Mouse (Mus musculus) MEL (cell line): ENCODE results near the gene Olfr1424. TPM values are rescaled to one million over a fixed set of nuclear protein-coding genes. Genes with fewer than 3 reads are reported as not detected.

ENCODE experiments used
- DNase-seq: peaks from one replicate; pipeline ENCODE4 v3.0.0; 2011; ENCODE audit warnings: low read depth, low spot score
- H3K27ac ChIP-seq: 2 replicates; pipeline ENCODE4 v1.5.1; 2012; ENCODE audit warnings: low read depth, mild to moderate bottlenecking, control low read depth, low read length, moderate library complexity; ENCODE audit not compliant: control insufficient read depth
- H3K27me3 ChIP-seq, 2 experiments: fragments of 150-350 bp in 1 of 2; sonication (generic) in 1 of 2; 2 replicates each; pipeline ENCODE4 v1.6.1; 2012; ENCODE audit warnings: low read length in 2 of 2, mild to moderate bottlenecking in 2 of 2, improper control_type of control experiment in 1 of 2, moderate library complexity in 1 of 2; ENCODE audit not compliant: insufficient read depth in 2 of 2, control insufficient read depth in 1 of 2
- H3K36me3 ChIP-seq, 2 experiments: 2 replicates each; pipeline ENCODE4 v1.6.1; 2012 to 2014; ENCODE audit warnings: low read length in 2 of 2, improper control_type of control experiment in 1 of 2, inconsistent platforms in 1 of 2, mild to moderate bottlenecking in 1 of 2; ENCODE audit not compliant: insufficient read depth in 2 of 2, control insufficient read depth in 1 of 2
- H3K4me1 ChIP-seq, 2 experiments: fragments of 150-350 bp in 1 of 2; sonication (generic) in 1 of 2; 2 replicates each; pipeline ENCODE4 v1.6.1; 2012; ENCODE audit warnings: low read length in 2 of 2, improper control_type of control experiment in 1 of 2, mild to moderate bottlenecking in 1 of 2; ENCODE audit not compliant: insufficient read depth in 2 of 2, control insufficient read depth in 1 of 2
- H3K4me3 ChIP-seq, 2 experiments: fragments of 150-350 bp in 1 of 2; sonication (generic) in 1 of 2; 2 replicates each; pipeline ENCODE4 v1.5.1; 2012; ENCODE audit warnings: low read depth in 2 of 2, low read length in 2 of 2, mild to moderate bottlenecking in 2 of 2, moderate library complexity in 2 of 2, control low read depth in 1 of 2, improper control_type of control experiment in 1 of 2; ENCODE audit not compliant: control insufficient read depth in 1 of 2, insufficient read depth in 1 of 2
- H3K79me2 ChIP-seq: 2 replicates; pipeline ENCODE4 v1.6.1; 2012; ENCODE audit warnings: mild to moderate bottlenecking, low read length, moderate library complexity; ENCODE audit not compliant: control insufficient read depth, poor library complexity, insufficient read depth
- H3K9ac ChIP-seq: 2 replicates; pipeline ENCODE4 v1.6.1; 2012; ENCODE audit warnings: low read depth, mild to moderate bottlenecking, control low read depth, low read length, moderate library complexity; ENCODE audit not compliant: control insufficient read depth, poor library complexity, severe bottlenecking
- H3K9me3 ChIP-seq: fragments of 150-350 bp; sonication (generic); replicated peaks from 2 replicates; pipeline ENCODE4 v1.6.1; 2012; ENCODE audit warnings: mild to moderate bottlenecking, low read length, improper control_type of control experiment, moderate library complexity; ENCODE audit not compliant: insufficient read depth
- BHLHE40 ChIP-seq: IDR thresholded peaks from 2 replicates; pipeline ENCODE4 v1.6.1; 2012; ENCODE audit warnings: low read depth, mild to moderate bottlenecking, inconsistent platforms, low read length, improper control_type of control experiment, borderline replicate concordance
- CTCF ChIP-seq, 3 experiments: IDR thresholded peaks in 2 of 3; conservative IDR thresholded peaks in 1 of 3; 2 replicates each; pipeline ENCODE4 v1.5.1; 2011 to 2012; ENCODE audit warnings: low read length in 3 of 3, low read depth in 2 of 3, mild to moderate bottlenecking in 2 of 3, improper control_type of control experiment in 1 of 3, inconsistent platforms in 1 of 3, mixed read lengths in 1 of 3, moderate library complexity in 1 of 3; ENCODE audit not compliant: control insufficient read depth in 1 of 3, insufficient read depth in 1 of 3, poor library complexity in 1 of 3, severe bottlenecking in 1 of 3
- JUND ChIP-seq: IDR thresholded peaks from 2 replicates; pipeline ENCODE4 v1.6.1; 2011; ENCODE audit warnings: low read depth, mild to moderate bottlenecking, improper control_type of control experiment, low read length
- MAX ChIP-seq: IDR thresholded peaks from 2 replicates; pipeline ENCODE4 v1.6.1; 2011; ENCODE audit warnings: low read length, improper control_type of control experiment
- MEF2A ChIP-seq: IDR thresholded peaks from 2 replicates; pipeline ENCODE4 v1.6.1; 2014; ENCODE audit warnings: low read depth, mild to moderate bottlenecking, inconsistent platforms, low read length, improper control_type of control experiment; ENCODE audit not compliant: poor library complexity, insufficient replicate concordance, severe bottlenecking; ENCODE audit errors: extremely low read depth
- POLR2A ChIP-seq, 2 experiments: IDR thresholded peaks; 2 replicates each; pipeline ENCODE4 v1.6.1; 2011 to 2012; ENCODE audit warnings: low read length in 2 of 2, mild to moderate bottlenecking in 2 of 2, control low read depth in 1 of 2, improper control_type of control experiment in 1 of 2, low read depth in 1 of 2, moderate library complexity in 1 of 2; ENCODE audit not compliant: control insufficient read depth in 1 of 2, insufficient read depth in 1 of 2, poor library complexity in 1 of 2
- POLR2AphosphoS2 ChIP-seq: IDR thresholded peaks from 2 replicates; pipeline ENCODE4 v1.6.1; 2011; ENCODE audit warnings: low read length, improper control_type of control experiment
- POLR2AphosphoS5 ChIP-seq: IDR thresholded peaks from 2 replicates; pipeline ENCODE4 v1.6.1; 2012; ENCODE audit warnings: low read depth, borderline replicate concordance, mild to moderate bottlenecking, inconsistent platforms, low read length, moderate library complexity, mixed read lengths
- RCOR1 ChIP-seq: IDR thresholded peaks from 2 replicates; pipeline ENCODE4 v1.6.1; 2012; ENCODE audit warnings: low read depth, mild to moderate bottlenecking, inconsistent platforms, low read length, improper control_type of control experiment
- SMC3 ChIP-seq: IDR thresholded peaks from 2 replicates; pipeline ENCODE4 v1.6.1; 2011; ENCODE audit warnings: low read depth, low read length, improper control_type of control experiment
- TBP ChIP-seq: IDR thresholded peaks from 2 replicates; pipeline ENCODE4 v1.8.0; 2011; ENCODE audit warnings: low read depth, low read length, improper control_type of control experiment
- UBTF ChIP-seq: IDR thresholded peaks from 2 replicates; pipeline ENCODE4 v1.6.1; 2012; ENCODE audit warnings: low read depth, mild to moderate bottlenecking, inconsistent platforms, low read length, improper control_type of control experiment, moderate library complexity, borderline replicate concordance; ENCODE audit not compliant: insufficient read depth
- USF1 ChIP-seq: IDR thresholded peaks from 2 replicates; pipeline ENCODE4 v1.6.1; 2014; ENCODE audit warnings: low read depth, mild to moderate bottlenecking, inconsistent platforms, low read length, improper control_type of control experiment, moderate library complexity
- ZKSCAN1 ChIP-seq: IDR thresholded peaks from 2 replicates; pipeline ENCODE4 v1.6.1; 2012; ENCODE audit warnings: low read depth, mild to moderate bottlenecking, inconsistent platforms, low read length, improper control_type of control experiment, moderate library complexity
- polyA plus RNA-seq, 2 experiments: library from polyadenylated mRNA; stranded (reverse) in 1 of 2; unstranded in 1 of 2; fragments of >175 nt in 1 of 2; fragments of >200 nt in 1 of 2; gene quantifications; 2 replicates each; pipeline versions ENCODE4 v1.2.1 to v1.2.4; 2012; ENCODE audit warnings: low replicate concordance in 2 of 2, low read depth in 1 of 2; ENCODE audit not compliant: insufficient read length in 2 of 2, insufficient read depth in 1 of 2, missing spikeins in 1 of 2
- total RNA-seq: library from RNA; depleted of rRNA; stranded (reverse); fragments of 300-350 nt; gene quantifications from 2 replicates; pipeline ENCODE4 v1.2.3, GENCODE M21; 2012

Olfr1424 gene
- total and polyA plus RNA-seq, 3 experiments, result not detected

DNA sequence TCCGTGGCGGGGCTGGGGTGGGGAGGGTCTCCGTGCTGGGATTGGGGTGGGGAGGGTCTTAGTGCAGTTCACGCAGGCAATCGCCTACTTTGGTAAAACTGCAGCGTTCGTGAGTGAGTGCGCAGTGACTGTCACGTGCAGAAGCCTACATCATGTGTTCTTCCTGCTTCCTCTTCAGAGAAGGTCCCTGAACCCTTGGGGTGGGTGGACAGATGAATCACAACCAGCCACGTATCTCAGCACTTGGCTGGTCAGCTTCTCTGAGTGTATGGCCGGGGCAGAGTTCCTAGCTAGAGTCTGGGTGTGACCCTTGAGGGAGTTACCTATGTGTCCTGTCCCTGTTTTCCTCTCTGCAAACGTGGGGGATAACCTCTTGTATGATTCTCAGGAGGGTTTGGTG is 49.3 kb downstream of the Olfr1424 start:
- H3K27me3 ChIP-seq, result no peaks in the 10 kb centered on the region
- DNase-seq, result peak; percentile 74
- peak overlapping the region; percentile 39; the same call in 1 of the 2 replicates for H3K9ac ChIP-seq
- H3K79me2 ChIP-seq, result no peaks in the 10 kb centered on the region
- no peaks in the 10 kb centered on the region for H3K9me3 ChIP-seq
- no peak overlapping the region for H3K27ac ChIP-seq
- no peaks in the 10 kb centered on the region for H3K4me1 ChIP-seq
- TF ChIP-seq BHLHE40, result no peak
- TF ChIP-seq RCOR1, result no peak
- no peak for TF ChIP-seq MEF2A
- TF ChIP-seq POLR2A (IDR thresholded peaks at IDR 0.05; ENCODE audit: control insufficient read depth in 1 of 2, insufficient read depth in 1 of 2, low read depth in 1 of 2, low read length in 2 of 2, poor library complexity in 1 of 2), result peak in 1 of 2 experiments; percentile 44; a peak in 1 of 4 replicates
- TF ChIP-seq JUND, result no peak
- 0 out of 2 replicates have a peak, but pooled peaks have one; percentile 33 for TF ChIP-seq TBP
- TF ChIP-seq USF1, result no peak
- no peak for TF ChIP-seq POLR2AphosphoS5
- TF ChIP-seq, all 39 proteins: peak for 2
- Histone ChIP-seq H3K4me3 (peak overlapping the region; percentile 23 to 53; a peak in 3 of 4 replicates), H3K36me3 (no peaks in the 10 kb centered on the region)

GRCm38 (mm10) chr19:12012615-12013014 is 49.9 kb downstream of the Olfr1424 start:
- Histone ChIP-seq H3K27ac (no peak overlapping the region; the same call in 1 of the 2 replicates), H3K9me3 (no peaks in the 10 kb centered on the region), H3K79me2 (no peaks in the 10 kb centered on the region), H3K36me3 (no peaks in the 10 kb centered on the region), H3K27me3 (no peaks in the 10 kb centered on the region), H3K4me3 (peak overlapping the region; percentile 49 to 63)
- DNase-seq, result no peak
- no peak for TF ChIP-seq POLR2AphosphoS2
- TF ChIP-seq, all 39 proteins: peak for 0
- H3K9ac ChIP-seq, result peak overlapping the region; percentile 58
- no peaks in the 10 kb centered on the region for H3K4me1 ChIP-seq

DNA sequence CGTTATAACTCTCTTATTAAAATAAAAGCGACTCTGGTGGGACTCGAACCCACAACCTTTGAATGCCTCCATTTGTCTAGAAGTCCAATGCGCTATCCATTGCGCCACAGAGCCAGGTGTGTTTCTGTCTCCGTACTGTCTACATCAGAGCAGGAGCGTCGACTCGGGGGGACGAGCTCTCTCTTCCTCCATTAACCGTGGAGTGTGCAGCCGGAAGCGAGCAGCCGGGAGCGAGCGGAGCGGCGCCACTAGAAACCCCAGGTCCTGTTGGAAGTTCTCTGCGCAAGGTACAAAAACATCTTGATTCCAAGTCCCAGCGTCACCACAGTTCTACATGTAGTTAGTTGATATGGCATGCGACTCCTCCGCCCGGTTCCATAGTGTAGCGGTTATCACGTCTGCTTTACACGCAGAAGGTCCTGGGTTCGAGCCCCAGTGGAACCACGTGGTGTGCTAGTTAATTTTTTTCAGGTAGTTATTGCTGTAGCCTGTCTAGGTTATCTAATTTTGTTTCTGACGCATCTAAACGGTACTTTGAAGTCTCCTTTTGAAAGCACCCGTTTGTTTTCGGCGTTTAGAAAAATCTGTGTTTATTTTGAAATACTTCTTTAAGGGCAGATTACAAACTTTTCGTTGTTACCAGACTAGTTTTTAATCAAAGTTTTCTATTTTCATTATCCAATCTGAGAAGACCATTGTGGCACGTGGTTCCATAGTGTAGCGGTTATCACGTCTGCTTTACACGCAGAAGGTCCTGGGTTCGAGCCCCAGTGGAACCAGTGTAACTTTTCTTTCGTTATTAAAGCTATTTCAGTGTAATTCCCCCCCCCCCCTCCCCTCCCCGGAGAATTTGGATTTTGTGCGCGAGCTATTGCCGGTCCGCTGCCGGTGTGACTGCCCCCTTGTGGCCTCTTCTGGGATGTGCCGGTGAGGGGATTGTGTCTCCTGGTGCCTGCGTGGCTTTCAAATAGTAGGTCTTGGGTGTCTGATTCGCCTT is 50.6 kb downstream of the Olfr1424 start:
- H3K4me3 ChIP-seq, result peak overlapping the region; percentile 63 to 79
- H3K79me2 ChIP-seq, result no peaks in the 10 kb centered on the region
- no peaks in the 10 kb centered on the region for H3K36me3 ChIP-seq
- H3K27me3 ChIP-seq, result no peaks in the 10 kb centered on the region
- peak overlapping the region; percentile 60 for H3K9ac ChIP-seq
- peak; percentile 97 for DNase-seq
- H3K4me1 ChIP-seq, result no peaks in the 10 kb centered on the region
- no peak for TF ChIP-seq MAX
- peak; percentile 97 for TF ChIP-seq TBP
- no peak for TF ChIP-seq UBTF
- TF ChIP-seq SMC3, result no peak
- peak in 2 of 3 experiments; percentile 53 to 92; a peak in 3 of 6 replicates for TF ChIP-seq CTCF (IDR thresholded peaks at IDR 0.05 in 2 of 3, conservative IDR thresholded peaks at IDR 0.05 in 1 of 3; ENCODE audit: control insufficient read depth in 1 of 3, insufficient read depth in 1 of 3, low read depth in 2 of 3, low read length in 3 of 3, poor library complexity in 1 of 3, severe bottlenecking in 1 of 3)
- no peak for TF ChIP-seq ZKSCAN1
- H3K27ac ChIP-seq, result peak overlapping the region; percentile 48; the same call in 1 of the 2 replicates
- H3K9me3 ChIP-seq, result no peaks in the 10 kb centered on the region
